Mouse (Mus musculus): ENCODE measurements around the gene Clic4.
A peak's percentile ranks its signal among the peaks of the same experiment; 100 is the strongest.
"Not testable (repeated sequence)": the region's sequence is repeated elsewhere in the genome, so short reads cannot be mapped to it uniquely, and the experiment has no call there.

Clic4 gene

DNA sequence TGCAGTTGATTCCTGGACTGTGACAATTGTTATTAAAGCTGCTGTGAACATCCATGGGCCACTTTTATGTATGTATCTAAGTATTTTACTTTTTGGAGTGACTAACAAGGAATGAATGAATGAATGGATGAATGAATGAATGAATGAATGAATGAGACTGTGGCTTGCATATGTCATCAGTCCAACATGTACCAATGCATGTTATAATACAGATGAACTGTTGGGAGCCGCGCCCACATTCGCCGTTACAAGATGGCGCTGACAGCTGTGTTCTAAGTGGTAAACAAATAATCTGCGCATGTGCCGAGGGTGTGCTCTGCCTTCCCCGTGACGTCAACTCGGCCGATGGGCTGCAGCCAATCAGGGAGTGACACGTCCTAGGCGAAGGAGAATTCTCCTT lies 88.3 kb downstream of the Clic4 start:
- DNase-seq (ENCODE audit: low spot score): not testable (repeated sequence)

DNA sequence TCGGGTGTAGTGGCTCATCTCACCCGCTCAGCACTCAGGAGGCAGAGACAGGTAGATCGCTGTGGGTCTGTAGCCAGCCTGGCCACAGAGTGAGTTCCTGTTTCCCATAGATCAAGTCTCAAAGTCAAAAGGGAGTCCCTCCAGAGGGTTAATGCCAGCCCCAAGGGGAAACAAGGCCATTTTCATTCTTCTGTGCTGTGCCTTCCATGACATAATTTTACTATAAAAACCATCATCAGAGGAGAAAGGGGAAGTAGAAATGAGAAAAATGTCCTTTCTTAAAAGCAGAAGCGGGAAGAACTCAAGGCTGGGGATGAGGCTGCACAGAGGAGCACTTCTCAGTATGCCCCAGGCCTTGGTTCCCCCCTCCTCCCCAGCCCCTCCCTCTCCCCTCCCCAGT lies 90.8 kb downstream of the Clic4 start:
- no peak for DNase-seq (ENCODE audit: low spot score)

DNA sequence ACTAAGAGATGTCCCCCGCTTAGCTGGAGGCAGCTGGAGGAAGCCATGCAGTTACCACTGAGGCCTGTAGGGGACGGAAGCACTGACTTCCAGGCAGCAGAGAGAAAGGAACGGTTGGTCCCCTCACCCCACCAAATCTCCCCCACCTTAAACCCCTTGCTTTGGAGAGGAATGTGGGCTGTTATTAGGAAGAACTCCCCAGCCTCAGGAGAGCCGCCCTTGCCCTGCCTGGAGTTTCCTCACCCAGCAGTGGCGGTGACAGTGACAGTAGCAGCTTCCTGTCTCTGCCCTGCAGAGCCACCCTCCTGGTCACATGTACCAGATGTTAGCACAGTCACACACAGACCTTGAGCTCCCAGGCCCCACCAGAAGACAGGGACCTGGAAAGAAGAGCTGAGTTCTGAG lies 93.5 kb downstream of the Clic4 start:
- DNase-seq (ENCODE audit: low spot score): peak; percentile 70

DNA sequence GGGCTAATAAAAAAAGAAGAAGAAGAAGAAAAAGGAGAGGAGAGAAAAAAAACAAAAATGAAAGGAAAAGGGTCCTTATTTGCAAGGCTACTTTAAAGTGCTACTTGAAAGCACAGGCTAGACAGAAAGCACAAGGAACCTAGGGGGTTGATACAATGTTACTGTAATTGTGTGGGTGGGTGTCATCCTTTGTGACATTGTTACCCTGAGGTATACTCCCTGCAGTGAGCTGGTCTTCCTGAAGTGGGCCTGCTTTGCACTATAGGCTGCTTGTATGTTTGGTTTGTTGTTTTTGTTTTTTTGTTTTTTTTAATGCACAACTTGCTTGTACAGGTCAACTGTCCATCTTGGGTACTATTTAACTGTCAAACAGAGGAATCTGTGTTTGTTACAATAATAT lies 95.0 kb downstream of the Clic4 start:
- no peak for DNase-seq (ENCODE audit: low spot score)

DNA sequence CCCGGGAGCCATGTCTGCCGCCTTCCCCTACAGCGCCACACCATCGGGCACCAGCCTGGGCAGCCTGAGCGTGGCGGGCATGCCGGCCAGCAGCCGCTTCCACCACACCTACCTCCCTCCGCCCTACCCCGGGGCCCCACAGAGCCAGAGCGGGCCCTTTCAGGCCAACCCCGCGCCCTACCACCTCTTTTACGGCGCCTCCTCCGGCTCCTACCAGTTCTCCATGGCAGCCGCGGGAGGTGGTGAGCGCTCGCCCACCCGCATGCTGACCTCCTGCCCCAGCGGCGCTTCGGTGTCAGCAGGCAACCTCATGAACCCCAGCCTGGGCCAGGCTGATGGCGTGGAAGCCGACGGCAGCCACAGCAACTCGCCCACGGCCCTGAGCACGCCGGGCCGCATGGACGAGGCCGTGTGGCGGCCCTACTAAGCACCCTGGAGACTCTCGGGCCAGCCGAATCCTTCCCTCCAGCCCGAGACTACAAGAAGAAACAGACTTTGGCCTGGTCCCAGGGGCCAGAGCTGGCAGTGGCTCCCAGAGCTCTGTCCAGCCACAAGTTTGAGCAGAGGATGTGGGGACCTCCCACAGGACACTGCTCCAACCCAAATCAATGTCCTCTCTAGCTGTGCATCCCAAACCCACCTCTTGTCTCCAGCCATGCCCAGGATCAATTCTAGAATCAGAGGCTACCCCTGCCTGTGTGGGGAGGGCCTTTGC lies 97.1 kb downstream of the Clic4 start:
- no peak for DNase-seq (ENCODE audit: low spot score)

DNA sequence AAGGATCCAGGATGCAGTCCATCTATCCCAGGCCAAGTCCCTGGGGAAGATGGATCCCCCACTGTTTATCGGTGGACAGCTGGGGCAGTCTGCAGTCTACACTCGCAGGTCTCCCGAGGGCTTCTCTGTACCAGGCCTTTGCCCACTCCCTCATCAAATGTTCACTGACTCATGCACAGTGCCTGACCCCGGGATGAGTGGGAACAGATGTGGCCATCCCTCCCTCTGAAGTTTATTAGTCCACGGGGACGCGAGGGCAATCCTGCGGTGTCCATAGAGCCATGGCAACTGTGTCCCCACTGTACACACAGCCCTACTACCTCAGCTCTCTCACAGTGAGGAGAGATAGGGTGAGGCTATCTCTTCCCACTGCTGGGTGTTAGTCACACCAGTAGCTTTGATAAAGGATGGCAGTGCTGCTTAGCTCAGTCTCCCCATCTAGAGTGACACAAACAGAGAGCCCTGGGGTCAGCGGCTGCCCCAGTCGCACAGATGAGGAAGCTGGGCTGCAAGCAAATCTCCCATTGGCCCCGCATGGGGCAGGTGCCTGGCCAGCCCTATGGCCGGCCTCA lies 101.2 kb downstream of the Clic4 start:
- DNase-seq (ENCODE audit: low spot score): no peak

DNA sequence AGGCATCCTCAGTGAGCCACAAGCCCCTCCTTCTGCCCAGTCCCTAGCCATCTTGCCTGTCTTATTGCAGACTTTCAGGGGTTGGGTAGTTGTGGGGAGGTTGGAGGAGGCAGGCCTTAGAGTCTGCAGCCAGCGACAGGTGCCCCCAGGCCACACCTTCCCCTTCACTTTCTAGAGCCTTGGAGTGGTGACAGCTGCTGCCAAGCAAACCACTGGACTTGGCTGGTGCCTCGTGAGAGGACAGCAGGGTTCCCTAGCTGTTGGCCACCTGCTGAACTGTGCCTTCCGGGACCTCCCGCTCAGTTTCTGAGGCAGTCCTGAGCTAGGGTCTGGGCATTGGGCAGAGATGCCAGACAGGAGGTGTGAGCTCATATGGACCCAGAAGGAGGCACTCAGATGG lies 103.1 kb downstream of the Clic4 start:
- no peak for DNase-seq (ENCODE audit: low spot score)

DNA sequence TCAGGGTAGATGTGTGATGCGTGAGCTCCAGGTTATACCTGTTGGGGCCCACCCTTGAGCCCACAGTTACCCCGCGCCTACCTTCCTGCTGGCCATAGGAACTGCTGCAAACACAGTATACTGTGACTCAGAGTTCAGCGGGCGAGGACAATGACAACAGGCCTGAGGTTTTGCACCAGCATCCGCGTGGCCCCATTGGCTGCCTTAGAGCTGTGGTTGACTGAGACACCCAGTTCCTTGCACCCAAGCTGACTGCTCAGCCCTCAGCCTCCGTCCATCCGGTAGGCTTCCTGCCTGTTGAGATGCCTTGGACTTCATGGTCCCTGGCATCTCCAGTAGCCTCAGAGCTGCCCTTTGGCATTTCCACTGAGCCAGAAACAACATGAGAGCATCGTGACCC lies 103.5 kb downstream of the Clic4 start:
- DNase-seq (ENCODE audit: low spot score): no peak

DNA sequence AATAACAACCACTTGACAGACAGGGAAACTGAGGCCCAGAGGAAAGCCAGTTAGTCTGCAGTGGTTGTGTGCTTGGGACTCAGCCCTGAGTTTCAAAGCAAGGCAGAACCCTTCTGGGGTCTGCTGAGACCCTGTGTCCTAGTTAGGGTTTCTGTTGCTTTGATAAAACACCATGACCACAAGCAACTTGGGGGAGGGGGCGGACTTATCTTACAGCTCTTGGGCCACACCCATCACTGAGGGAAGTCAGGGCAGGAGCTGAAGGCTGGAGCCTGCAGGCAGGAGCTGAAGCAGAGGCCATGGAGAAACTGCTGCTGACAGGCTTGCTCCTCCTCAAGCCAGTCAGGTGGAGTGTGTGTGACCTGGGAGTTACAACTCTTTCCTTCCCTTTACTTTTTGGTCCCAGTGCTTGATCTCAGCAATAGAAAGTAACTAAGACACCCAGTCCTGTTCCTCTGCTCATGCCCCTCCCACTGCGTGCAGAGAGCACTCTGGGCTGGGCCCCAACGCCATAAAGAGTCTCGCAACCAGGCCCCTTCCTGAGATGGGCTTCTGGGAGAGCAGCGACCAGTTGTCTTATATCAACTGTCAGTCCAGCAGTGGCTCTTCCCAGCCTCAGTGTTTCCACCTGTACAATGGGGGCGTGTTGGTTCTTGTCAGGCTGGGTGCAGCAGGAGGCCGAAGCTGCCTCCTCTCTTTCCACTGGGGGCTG lies 104.6 kb downstream of the Clic4 start:
- DNase-seq (ENCODE audit: low spot score): no peak

DNA sequence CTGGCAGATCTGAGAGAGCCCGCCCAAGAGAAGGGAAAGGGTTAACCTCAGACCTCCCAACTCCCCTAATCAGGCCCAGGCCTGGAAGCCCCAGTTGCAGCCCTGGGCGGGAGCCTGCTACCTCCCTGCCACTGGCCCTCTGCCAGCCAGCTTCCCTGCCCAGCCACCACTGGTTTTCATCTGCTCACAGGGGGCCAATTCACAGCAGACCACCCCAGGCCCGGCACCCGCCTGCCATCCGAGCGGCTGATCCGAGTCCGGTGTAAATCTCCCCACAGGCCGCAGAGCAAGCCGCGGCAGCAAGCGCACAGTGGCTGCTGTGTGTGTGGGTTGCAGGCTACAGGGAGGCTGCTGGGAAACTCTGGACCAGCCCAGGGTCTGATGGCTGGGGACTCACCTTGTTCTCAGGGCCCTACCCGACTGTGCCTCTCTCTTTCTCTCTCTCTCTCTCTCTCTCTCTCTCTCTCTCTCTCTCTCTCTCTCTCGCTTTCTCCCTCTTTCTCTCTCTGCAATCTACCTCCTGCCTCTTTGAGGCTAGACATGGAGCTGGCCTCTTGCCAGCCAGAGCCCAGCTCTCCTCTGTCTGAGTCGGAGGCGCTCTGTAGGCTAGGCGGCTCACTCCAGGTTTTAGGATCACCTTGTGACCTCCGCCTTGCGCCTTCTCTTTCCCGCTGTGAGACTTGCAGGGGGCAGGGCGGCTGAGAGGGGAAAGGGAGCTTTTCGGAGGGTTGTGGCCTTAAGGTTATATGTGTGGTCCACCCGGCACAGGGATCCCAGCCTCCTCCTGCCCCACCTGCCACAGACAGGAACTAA lies 106.0 kb downstream of the Clic4 start:
- no peak for DNase-seq (ENCODE audit: low spot score)

DNA sequence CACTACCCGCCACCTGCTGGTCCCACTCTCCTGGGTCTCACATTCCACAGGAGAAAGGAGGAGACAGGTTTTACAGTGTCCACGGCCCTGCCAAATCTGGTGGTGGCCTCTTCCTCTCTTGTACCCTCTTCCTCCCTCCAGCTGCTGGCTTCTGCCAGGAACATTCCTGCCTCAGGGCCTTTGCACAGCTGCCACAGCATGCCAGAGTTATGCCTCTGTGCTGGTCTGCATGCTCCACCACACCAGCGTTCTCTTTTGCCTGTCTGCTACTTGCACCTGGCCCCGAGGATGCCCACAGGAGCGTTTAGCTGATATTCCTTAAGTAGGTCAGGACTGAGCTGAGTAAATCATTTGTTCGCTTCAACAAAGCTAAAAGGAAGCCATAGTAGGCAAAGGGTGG lies 106.9 kb downstream of the Clic4 start:
- DNase-seq (ENCODE audit: low spot score): no peak
